Mouse (Mus musculus) midbrain, embryonic 15.5 days (tissue): Measurements from ENCODE around the gene Cutc. TPM values are rescaled to one million over a fixed set of nuclear protein-coding genes. Genes with fewer than 3 reads are reported as not detected.

Source experiments
- ATAC-seq: fragments of 200-750 bp; cut with Nextera tagmentation; replicated peaks from 2 replicates; pipeline ENCODE4 v1.8.0; 2017; ENCODE audit warnings: moderate TSS enrichment
- H3K27ac ChIP-seq: fragments of 300-500 bp; sonication (generic); 2 replicates; pipeline ENCODE4 v1.5.1; 2015; ENCODE audit warnings: mild to moderate bottlenecking, inconsistent platforms
- H3K27me3 ChIP-seq: fragments of 300-500 bp; sonication (generic); replicated peaks from 2 replicates; pipeline ENCODE4 v1.6.1; 2015; ENCODE audit warnings: inconsistent platforms
- H3K36me3 ChIP-seq: fragments of 300-500 bp; sonication (generic); replicated peaks from 2 replicates; pipeline ENCODE4 v1.6.1; 2015; ENCODE audit warnings: inconsistent platforms
- H3K4me1 ChIP-seq: fragments of 300-500 bp; sonication (generic); 2 replicates; pipeline ENCODE4 v1.6.1; 2015; ENCODE audit warnings: inconsistent platforms
- H3K4me2 ChIP-seq: fragments of 300-500 bp; sonication (generic); 2 replicates; pipeline ENCODE4 v1.6.1; 2015; ENCODE audit warnings: inconsistent platforms, mild to moderate bottlenecking, moderate library complexity
- H3K4me3 ChIP-seq: fragments of 300-500 bp; sonication (generic); 2 replicates; pipeline ENCODE4 v1.5.1; 2015; ENCODE audit warnings: mild to moderate bottlenecking, inconsistent platforms
- H3K9ac ChIP-seq: fragments of 300-500 bp; sonication (generic); 2 replicates; pipeline ENCODE4 v1.6.1; 2015; ENCODE audit warnings: mild to moderate bottlenecking, inconsistent platforms
- H3K9me3 ChIP-seq: fragments of 300-500 bp; sonication (generic); 2 replicates; pipeline ENCODE4 v1.6.1; 2016; ENCODE audit warnings: inconsistent platforms
- WGBS: fragments of 180-500 bp; shearing (Covaris S2); methylation state at CpG from one replicate; pipeline ENCODE4 v1.1.7; 2015; ENCODE audit warnings: mixed read lengths; 5-methylcytosine and 5-hydroxymethylcytosine counted together
- polyA plus RNA-seq: library from polyadenylated mRNA; unstranded; fragments of >200 nt; fragmentation: Nextera tagmentation; extraction: Ambion mirVana; gene quantifications from 2 replicates; pipeline ENCODE4 v1.2.1, GENCODE M21; 2015

Gene Cutc
- polyA plus RNA-seq, 1 experiment from 2014 or later, result 6.9 TPM

GRCm38 (mm10) chr19:43780391-43780790 is 27.6 kb downstream of the Cutc start:
- Histone ChIP-seq H3K27ac (no peak overlapping the region), H3K4me2 (no peak overlapping the region), H3K27me3 (no peaks in the 10 kb centered on the region), H3K9ac (no peak overlapping the region), H3K36me3 (no peaks in the 10 kb centered on the region), H3K4me1 (no peaks in the 10 kb centered on the region), H3K4me3 (no peak overlapping the region), H3K9me3 (no peaks in the 10 kb centered on the region)
- no peak for ATAC-seq
- WGBS, result 90% methylated on average over 5 of the region's 5 CpGs

GRCm38 (mm10) chr19:43781980-43782379 is 29.2 kb downstream of the Cutc start, which contains the start of gene Abcc2:
Abcc2 (plus strand) TSS chr19:43782192.
- no peak within 1 kb of the TSS for H3K9ac ChIP-seq
- H3K4me3 ChIP-seq, result no peak within 1 kb of the TSS
- no peaks in the 10 kb centered on the region for H3K27me3 ChIP-seq
- no peaks in the 10 kb centered on the region for H3K4me1 ChIP-seq
- 88% methylated on average over 3 of the region's 3 CpGs for WGBS
- no peaks in the 10 kb centered on the region for H3K36me3 ChIP-seq
- no peak for ATAC-seq
- no peak within 1 kb of the TSS for H3K27ac ChIP-seq
- H3K4me2 ChIP-seq, result no peak within 1 kb of the TSS
- no peaks in the 10 kb centered on the region for H3K9me3 ChIP-seq

- no peak overlapping the region for H3K4me2 ChIP-seq
- ATAC-seq, result no peak
- no peak overlapping the region for H3K27ac ChIP-seq
- no peaks in the 10 kb centered on the region for H3K27me3 ChIP-seq
- H3K36me3 ChIP-seq, result no peaks in the 10 kb centered on the region
- no peak overlapping the region for H3K4me3 ChIP-seq
- 84% methylated on average over 8 of the region's 8 CpGs for WGBS
- H3K4me1 ChIP-seq, result no peaks in the 10 kb centered on the region
- H3K9me3 ChIP-seq, result no peaks in the 10 kb centered on the region
- H3K9ac ChIP-seq, result no peak overlapping the region
These were observed 32.0 kb downstream of the Cutc start for GRCm38 (mm10) chr19:43784761-43785160.

DNA sequence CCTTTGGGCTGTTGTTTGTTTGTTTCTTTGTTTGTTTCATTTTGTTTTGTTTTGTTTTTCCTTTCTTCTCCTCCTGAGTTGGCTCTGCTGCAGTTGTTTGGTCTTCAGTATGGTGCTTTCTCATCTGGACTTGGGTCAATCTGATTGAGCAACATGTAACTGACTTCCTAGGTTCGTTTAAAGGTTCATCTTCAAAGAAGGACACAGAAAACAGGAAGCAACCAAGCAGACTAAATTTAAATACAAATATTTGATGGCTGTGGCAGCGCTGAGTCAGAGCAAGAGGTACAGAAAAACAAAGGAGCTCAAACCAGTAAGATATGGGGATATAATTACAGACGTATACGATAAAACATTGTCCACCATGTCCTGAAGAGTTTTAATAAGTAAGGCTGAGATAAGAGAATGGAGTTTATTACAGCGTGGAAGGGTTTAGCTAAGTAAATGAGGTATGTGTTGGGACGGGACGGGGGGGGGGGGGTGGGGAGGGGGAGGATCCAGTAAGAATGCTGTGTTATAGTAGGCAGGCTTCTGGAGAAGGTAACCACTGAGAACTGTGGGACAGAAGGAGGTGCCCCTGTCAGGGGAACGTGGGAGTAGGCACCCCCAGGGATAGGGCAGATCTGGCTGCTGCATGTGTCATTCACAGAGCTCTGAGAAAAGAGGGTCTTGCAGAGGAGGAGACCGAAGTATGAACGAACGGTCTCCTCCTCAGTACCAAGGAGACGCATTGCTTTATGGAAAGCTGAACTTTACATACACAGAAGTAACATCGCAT is 33.6 kb downstream of the Cutc start:
- 85% methylated on average over 13 of the region's 13 CpGs for WGBS

DNA sequence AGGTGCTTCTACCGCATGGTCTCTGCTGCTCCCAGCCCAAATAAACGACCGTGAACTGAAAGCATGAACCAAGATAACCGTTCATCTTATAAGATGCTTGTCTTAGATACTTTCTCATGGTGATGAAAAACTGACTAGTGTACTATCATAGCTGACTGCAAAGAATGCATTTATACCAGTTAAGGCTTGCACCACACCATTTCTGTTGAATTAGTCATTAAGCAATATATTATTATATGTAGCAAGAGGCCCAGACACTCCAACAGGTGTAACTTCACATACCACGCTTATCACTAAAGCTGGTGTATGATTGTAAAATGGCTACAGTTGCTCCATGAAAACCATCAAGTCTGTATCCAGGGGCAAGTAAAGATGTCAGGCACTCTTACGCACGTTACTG is 37.0 kb downstream of the Cutc start:
- no peak overlapping the region for H3K4me2 ChIP-seq
- WGBS, result 93% methylated on average over 7 of the region's 7 CpGs

More for the DNA sequence above, 33.6 kb downstream of the Cutc start:
- H3K36me3 ChIP-seq, result no peaks in the 10 kb centered on the region
- H3K9me3 ChIP-seq, result no peaks in the 10 kb centered on the region
- H3K27ac ChIP-seq, result no peak overlapping the region
- no peaks in the 10 kb centered on the region for H3K4me1 ChIP-seq
- ATAC-seq, result no peak
- H3K4me2 ChIP-seq, result no peak overlapping the region
- no peaks in the 10 kb centered on the region for H3K27me3 ChIP-seq
- H3K4me3 ChIP-seq, result no peak overlapping the region
- H3K9ac ChIP-seq, result no peak overlapping the region

DNA sequence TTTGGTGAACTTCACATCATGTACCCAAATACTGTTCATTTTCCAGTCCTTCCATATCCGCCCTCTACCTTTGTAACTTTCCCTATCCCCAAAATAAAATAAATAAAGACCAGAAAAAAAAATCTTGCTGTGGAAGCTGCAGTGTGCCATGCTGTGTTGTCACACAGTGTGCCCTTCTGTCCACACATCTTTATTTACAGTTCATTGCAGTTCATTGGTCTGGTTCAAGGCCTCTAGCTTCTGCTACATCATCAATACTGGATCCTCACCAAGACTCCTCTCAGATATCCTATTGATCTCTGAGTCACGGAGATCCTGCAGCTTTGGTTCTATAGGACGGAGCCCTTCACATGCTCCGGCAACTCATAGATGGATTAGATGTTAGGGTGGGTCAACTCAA is 39.7 kb downstream of the Cutc start:
- no peaks in the 10 kb centered on the region for H3K36me3 ChIP-seq
- no peak overlapping the region for H3K9ac ChIP-seq
- no peaks in the 10 kb centered on the region for H3K9me3 ChIP-seq
- no peaks in the 10 kb centered on the region for H3K4me1 ChIP-seq
- 82% methylated on average over 4 of the region's 4 CpGs for WGBS
- H3K4me2 ChIP-seq, result no peak overlapping the region
- no peak for ATAC-seq
- no peak overlapping the region for H3K4me3 ChIP-seq
- no peak overlapping the region for H3K27ac ChIP-seq
- H3K27me3 ChIP-seq, result no peaks in the 10 kb centered on the region

More for the DNA sequence above, 37.0 kb downstream of the Cutc start:
- H3K9me3 ChIP-seq, result no peaks in the 10 kb centered on the region
- no peak overlapping the region for H3K4me3 ChIP-seq
- no peaks in the 10 kb centered on the region for H3K36me3 ChIP-seq
- H3K27ac ChIP-seq, result no peak overlapping the region
- no peaks in the 10 kb centered on the region for H3K4me1 ChIP-seq
- no peak overlapping the region for H3K9ac ChIP-seq
- no peaks in the 10 kb centered on the region for H3K27me3 ChIP-seq
- no peak for ATAC-seq

DNA sequence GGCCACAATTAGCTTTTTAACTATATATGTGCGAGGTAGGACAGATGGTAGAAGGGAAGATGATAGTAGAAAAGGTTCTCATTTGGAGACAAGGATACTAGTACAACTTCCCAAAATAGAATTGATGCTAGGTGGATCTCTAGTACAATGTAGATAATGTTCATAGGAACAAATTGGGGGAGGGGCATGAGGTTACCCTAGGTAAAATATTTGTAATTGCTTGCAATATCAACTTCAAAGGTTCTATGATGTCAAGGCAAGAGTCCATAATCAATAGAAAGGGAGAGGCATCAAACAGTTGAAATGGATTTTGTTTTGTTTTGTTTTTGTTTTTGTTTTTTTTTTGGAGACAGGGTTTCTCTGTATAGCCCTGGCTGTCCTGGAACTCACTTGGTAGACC is 41.2 kb downstream of the Cutc start:
- ATAC-seq, result no peak
- H3K27me3 ChIP-seq, result no peaks in the 10 kb centered on the region
- H3K9me3 ChIP-seq, result no peaks in the 10 kb centered on the region
- no peak overlapping the region for H3K4me3 ChIP-seq
- no peak overlapping the region for H3K4me2 ChIP-seq
- 87% methylated on average over 1 of the region's 1 CpGs for WGBS
- no peak overlapping the region for H3K9ac ChIP-seq
- H3K4me1 ChIP-seq, result no peaks in the 10 kb centered on the region
- no peak overlapping the region for H3K27ac ChIP-seq
- no peaks in the 10 kb centered on the region for H3K36me3 ChIP-seq

DNA sequence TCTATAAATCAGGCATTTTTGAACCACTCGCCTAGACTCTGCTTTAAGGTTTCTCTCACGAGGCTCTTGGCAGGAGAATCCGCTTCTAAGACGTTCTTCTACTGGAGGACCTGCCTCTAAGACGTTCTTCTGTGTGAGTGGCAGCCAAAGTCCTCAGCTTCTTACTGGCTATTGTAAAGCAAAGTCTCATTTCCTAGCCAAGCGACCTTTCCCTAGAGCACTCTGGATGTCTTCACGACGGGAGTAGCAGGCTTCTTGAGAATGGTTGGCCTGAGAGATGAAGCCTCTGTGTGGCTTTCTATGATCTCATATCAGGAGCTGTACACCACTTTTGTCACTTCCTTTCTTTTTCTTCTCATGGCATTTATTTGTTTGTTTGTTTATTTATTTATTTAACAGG is 42.7 kb downstream of the Cutc start:
- no peaks in the 10 kb centered on the region for H3K9me3 ChIP-seq
- 81% methylated on average over 8 of the region's 8 CpGs for WGBS
- H3K4me1 ChIP-seq, result no peaks in the 10 kb centered on the region
- H3K27ac ChIP-seq, result no peak overlapping the region
- H3K27me3 ChIP-seq, result no peaks in the 10 kb centered on the region
- H3K4me2 ChIP-seq, result no peak overlapping the region
- H3K36me3 ChIP-seq, result no peaks in the 10 kb centered on the region
- no peak for ATAC-seq
- H3K4me3 ChIP-seq, result no peak overlapping the region
- no peak overlapping the region for H3K9ac ChIP-seq

- no peak overlapping the region for H3K9ac ChIP-seq
- no peaks in the 10 kb centered on the region for H3K9me3 ChIP-seq
- no peak overlapping the region for H3K27ac ChIP-seq
- no peak for ATAC-seq
- H3K27me3 ChIP-seq, result no peaks in the 10 kb centered on the region
- H3K4me2 ChIP-seq, result no peak overlapping the region
- no peaks in the 10 kb centered on the region for H3K4me1 ChIP-seq
- H3K36me3 ChIP-seq, result no peaks in the 10 kb centered on the region
- WGBS, result 73% methylated on average over 5 of the region's 5 CpGs
- H3K4me3 ChIP-seq, result no peak overlapping the region
These were observed 44.4 kb downstream of the Cutc start for GRCm38 (mm10) chr19:43797216-43797615.

DNA sequence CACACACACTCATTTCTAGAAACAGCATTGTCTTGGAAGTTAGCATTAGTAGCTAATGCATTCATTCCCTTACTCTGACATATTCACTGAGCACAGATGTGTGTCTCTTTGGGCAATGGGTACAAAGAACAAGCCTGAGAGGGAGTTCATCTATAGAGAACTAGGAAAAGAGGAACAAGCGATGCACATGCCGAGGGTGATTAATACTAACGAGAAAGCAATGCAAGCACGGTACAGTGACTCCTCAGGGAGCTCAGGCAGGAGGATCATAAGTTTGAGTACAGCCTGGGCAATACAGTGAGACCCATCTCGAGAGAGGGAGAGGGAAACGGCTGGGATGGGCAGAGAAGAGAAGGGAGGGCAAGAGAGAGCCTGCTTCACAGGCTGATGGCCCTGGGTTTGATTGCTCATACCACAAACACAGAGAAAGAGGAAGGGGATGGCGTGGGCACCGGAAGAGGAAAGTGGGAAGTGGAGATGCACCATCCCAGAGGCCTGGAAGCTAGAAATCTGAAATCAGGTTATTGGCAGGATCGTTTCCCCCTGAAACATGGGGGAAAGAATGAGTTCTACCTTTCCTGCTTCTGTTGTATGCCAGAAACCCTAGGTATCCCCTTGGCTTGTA is 48.7 kb downstream of the Cutc start:
- ATAC-seq, result no peak
- WGBS, result 80% methylated on average over 9 of the region's 9 CpGs

DNA sequence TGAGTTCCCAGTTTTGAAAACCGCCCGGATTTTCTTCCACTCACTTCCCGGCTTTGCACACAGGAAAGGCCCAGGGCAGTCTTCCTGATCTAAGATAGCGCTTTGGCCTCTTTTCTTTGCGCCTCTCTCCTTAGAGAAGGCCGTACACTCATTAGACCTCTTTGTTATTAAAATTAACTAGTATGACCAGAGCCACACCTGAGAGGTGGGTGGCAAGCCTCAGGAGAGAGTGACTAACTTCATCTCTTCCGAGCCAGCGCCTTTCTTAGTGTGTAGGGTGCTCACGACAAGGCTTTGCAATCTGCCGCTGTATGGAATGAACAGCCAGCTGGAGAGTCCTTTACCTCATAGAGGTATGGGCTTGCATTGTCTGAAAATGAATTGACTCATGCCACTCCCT is 51.1 kb downstream of the Cutc start:
- H3K4me2 ChIP-seq, result no peak overlapping the region
- 85% methylated on average over 10 of the region's 10 CpGs for WGBS
- no peaks in the 10 kb centered on the region for H3K9me3 ChIP-seq
- no peak overlapping the region for H3K9ac ChIP-seq
- H3K27ac ChIP-seq, result no peak overlapping the region
- no peaks in the 10 kb centered on the region for H3K4me1 ChIP-seq
- no peaks in the 10 kb centered on the region for H3K27me3 ChIP-seq
- no peaks in the 10 kb centered on the region for H3K36me3 ChIP-seq
- no peak for ATAC-seq
- no peak overlapping the region for H3K4me3 ChIP-seq

More for the DNA sequence above, 48.7 kb downstream of the Cutc start:
- H3K27ac ChIP-seq, result no peak overlapping the region
- H3K9ac ChIP-seq, result no peak overlapping the region
- no peak overlapping the region for H3K4me2 ChIP-seq
- H3K36me3 ChIP-seq, result no peaks in the 10 kb centered on the region
- H3K27me3 ChIP-seq, result no peaks in the 10 kb centered on the region
- H3K4me3 ChIP-seq, result no peak overlapping the region
- no peaks in the 10 kb centered on the region for H3K4me1 ChIP-seq
- H3K9me3 ChIP-seq, result no peaks in the 10 kb centered on the region

- Histone ChIP-seq H3K36me3 (no peaks in the 10 kb centered on the region), H3K4me3 (no peak overlapping the region), H3K9me3 (no peaks in the 10 kb centered on the region), H3K27me3 (no peaks in the 10 kb centered on the region), H3K9ac (no peak overlapping the region), H3K27ac (no peak overlapping the region), H3K4me2 (no peak overlapping the region), H3K4me1 (no peaks in the 10 kb centered on the region)
- 34% methylated on average over 4 of the region's 4 CpGs for WGBS
- ATAC-seq, result no peak
These were observed 56.5 kb downstream of the Cutc start for GRCm38 (mm10) chr19:43809331-43809730.

GRCm38 (mm10) chr19:43811419-43811818 is 58.6 kb downstream of the Cutc start:
- Histone ChIP-seq H3K27ac (no peak overlapping the region), H3K4me1 (no peaks in the 10 kb centered on the region), H3K9me3 (no peaks in the 10 kb centered on the region), H3K4me3 (no peak overlapping the region), H3K36me3 (no peaks in the 10 kb centered on the region), H3K9ac (no peak overlapping the region), H3K4me2 (no peak overlapping the region), H3K27me3 (no peaks in the 10 kb centered on the region)
- ATAC-seq, result no peak
- 95% methylated on average over 4 of the region's 4 CpGs for WGBS
